Mouse (Mus musculus) liver, postnatal 0 days (tissue): ENCODE measurements around the gene Rexo1. TPM values are rescaled to one million over a fixed set of nuclear protein-coding genes. Genes with fewer than 3 reads are reported as not detected.

ENCODE experiments used
- ATAC-seq: fragments of 200-750 bp; cut with Nextera tagmentation; 2 replicates; pipeline ENCODE4 v1.8.0; 2017; ENCODE audit warnings: mild to moderate bottlenecking, moderate library complexity
- DNase-seq: peaks from one replicate; pipeline ENCODE4 v3.0.0-alpha.2; 2016
- H3K27ac ChIP-seq: fragments of 300-500 bp; sonication (generic); 2 replicates; pipeline ENCODE4 v1.5.1; 2014; ENCODE audit warnings: antibody characterized with exemption, moderate library complexity, mild to moderate bottlenecking, low read depth
- H3K27me3 ChIP-seq: fragments of 300-500 bp; sonication (generic); 2 replicates; pipeline ENCODE4 v1.6.1; 2014; ENCODE audit warnings: low read length, control low read depth, mixed read lengths; ENCODE audit not compliant: insufficient read depth
- H3K36me3 ChIP-seq: fragments of 300-500 bp; sonication (generic); replicated peaks from 2 replicates; pipeline ENCODE4 v1.6.1; 2014; ENCODE audit warnings: mild to moderate bottlenecking, control low read depth, low read length, moderate library complexity, mixed read lengths; ENCODE audit not compliant: insufficient read depth
- H3K4me1 ChIP-seq: fragments of 300-500 bp; sonication (generic); 2 replicates; pipeline ENCODE4 v1.6.1; 2014; ENCODE audit warnings: antibody characterized with exemption, mild to moderate bottlenecking, control low read depth; ENCODE audit not compliant: insufficient read depth
- H3K4me2 ChIP-seq: fragments of 300-500 bp; sonication (generic); 2 replicates; pipeline ENCODE4 v1.6.1; 2014; ENCODE audit warnings: low read depth, mild to moderate bottlenecking, low read length, moderate library complexity, mixed read lengths
- H3K4me3 ChIP-seq: fragments of 300-500 bp; sonication (generic); 2 replicates; pipeline ENCODE4 v1.5.1; 2014; ENCODE audit warnings: low read depth, low read length
- H3K9ac ChIP-seq: fragments of 300-500 bp; sonication (generic); replicated peaks from 2 replicates; pipeline ENCODE4 v1.6.1; 2014; ENCODE audit warnings: mild to moderate bottlenecking, moderate library complexity
- H3K9me3 ChIP-seq: fragments of 300-500 bp; sonication (generic); 2 replicates; pipeline ENCODE4 v1.6.1; 2016; ENCODE audit warnings: mild to moderate bottlenecking, control low read depth, low read length, mixed read lengths
- CTCF ChIP-seq: sonication (generic); IDR thresholded peaks from 2 replicates; pipeline ENCODE4 v1.5.1; 2016; ENCODE audit warnings: antibody characterized with exemption, low read depth
- EP300 ChIP-seq: IDR thresholded peaks from 2 replicates; pipeline ENCODE4 v1.6.1; 2016; ENCODE audit warnings: antibody characterized with exemption, low read depth, mild to moderate bottlenecking
- WGBS: fragments of 180-500 bp; shearing (Covaris S2); extraction: QIAGEN DNeasy Blood & Tissue Kit; methylation state at CpG from one replicate; pipeline ENCODE4 v1.1.7; 2014; ENCODE audit not compliant: insufficient replicate concordance; 5-methylcytosine and 5-hydroxymethylcytosine counted together
- polyA plus RNA-seq: library from polyadenylated mRNA; unstranded; fragments of >200 nt; fragmentation: Nextera tagmentation; extraction: Ambion mirVana; gene quantifications from 2 replicates; pipeline ENCODE4 v1.2.1, GENCODE M21; 2015

The Rexo1 gene
- polyA plus RNA-seq, 1 experiment from 2014 or later, result 8.1 TPM

DNA sequence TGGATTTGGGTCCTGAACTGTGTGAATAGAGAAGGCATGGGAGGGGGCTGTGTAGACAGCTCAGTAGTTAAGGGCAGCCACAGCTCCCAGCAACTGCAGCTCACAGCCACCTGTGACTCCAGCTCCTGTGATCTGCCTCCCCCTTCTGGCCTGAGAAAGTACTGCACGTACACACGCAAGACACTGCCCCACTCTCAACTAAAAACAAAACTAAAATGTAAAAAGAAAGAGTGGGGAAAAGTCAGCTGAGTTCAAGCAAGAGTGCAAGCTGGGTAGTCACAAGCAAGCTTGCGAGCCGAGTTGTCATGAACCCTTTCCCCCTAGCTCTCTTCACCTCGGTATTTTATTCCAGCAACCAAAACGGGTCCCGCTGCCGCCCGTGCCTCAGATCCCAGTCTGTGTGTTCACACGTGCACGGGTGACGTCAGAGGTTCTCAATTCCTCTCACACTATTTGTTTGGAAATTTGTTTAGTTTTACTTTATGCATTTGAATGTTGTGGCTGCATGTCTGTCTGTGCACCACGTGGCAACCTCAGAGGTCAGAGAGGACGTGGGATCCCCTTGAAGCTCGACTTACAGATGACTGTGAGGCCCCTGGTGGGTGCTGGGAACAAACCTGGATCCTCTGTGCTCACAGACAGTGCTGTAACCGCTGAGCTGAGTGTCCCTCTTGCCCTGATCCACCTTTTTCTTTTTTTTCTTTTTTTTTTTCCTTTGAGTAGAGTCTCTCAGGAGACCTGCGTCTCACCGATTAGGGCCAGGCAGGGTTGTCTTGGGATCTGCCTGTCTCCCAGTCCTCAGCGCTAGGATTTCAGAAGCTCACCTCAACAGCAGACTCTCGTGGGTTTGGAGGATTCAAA lies 51.7 kb downstream of the Rexo1 start:
- H3K36me3 ChIP-seq, result no peaks in the 10 kb centered on the region
- ATAC-seq, result peak; percentile 74
- peak overlapping the region; percentile 45 for H3K4me3 ChIP-seq
- peak overlapping the region; percentile 84 for H3K4me2 ChIP-seq
- H3K4me1 ChIP-seq, result peaks cover 5% of the 10 kb centered on the region; the same call in 1 of the 2 replicates
- H3K27me3 ChIP-seq, result peaks cover 66% of the 10 kb centered on the region
- no peak overlapping the region for H3K27ac ChIP-seq
- no peaks in the 10 kb centered on the region for H3K9me3 ChIP-seq
- peak; percentile 89 for DNase-seq
- H3K9ac ChIP-seq, result peak overlapping the region; percentile 50
- TF ChIP-seq EP300 (no peak), CTCF (peak; percentile 96)
- WGBS, result 10% methylated on average over 20 of the region's 20 CpGs

DNA sequence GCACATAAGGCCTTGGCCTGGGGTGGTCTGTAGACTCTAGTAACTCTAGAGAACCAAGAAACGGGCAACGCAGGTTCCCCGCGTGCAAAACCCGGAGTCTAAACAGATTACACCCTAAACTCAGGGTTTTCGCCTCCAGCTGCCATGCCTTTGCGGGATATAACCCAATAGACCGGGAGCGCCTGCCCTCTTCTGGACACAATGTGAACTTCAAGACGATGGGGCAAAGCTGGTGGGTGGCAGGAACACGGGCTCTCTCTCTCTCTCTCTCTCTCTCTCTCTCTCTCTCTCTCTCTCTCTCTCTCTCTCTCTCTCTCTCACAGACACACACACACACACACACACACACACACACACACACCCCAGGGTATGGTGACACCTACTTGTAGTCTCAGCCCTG lies 55.1 kb downstream of the Rexo1 start:
- Histone ChIP-seq H3K36me3 (no peaks in the 10 kb centered on the region), H3K4me3 (no peak overlapping the region), H3K9ac (no peak overlapping the region), H3K4me1 (peaks cover 5% of the 10 kb centered on the region; the same call in 1 of the 2 replicates), H3K9me3 (no peaks in the 10 kb centered on the region), H3K4me2 (no peak overlapping the region), H3K27ac (no peak overlapping the region), H3K27me3 (peaks cover 71% of the 10 kb centered on the region)
- DNase-seq, result peak; percentile 85
- 2% methylated on average over 11 of the region's 11 CpGs for WGBS
- TF ChIP-seq CTCF (peak; percentile 86), EP300 (no peak)
- peak; percentile 43; the same call in 1 of the 2 replicates for ATAC-seq

GRCm38 (mm10) chr10:80504724-80505123 lies 56.6 kb downstream of the Rexo1 start:
- peaks cover 2% of the 10 kb centered on the region; the same call in 1 of the 2 replicates for H3K4me1 ChIP-seq
- H3K27me3 ChIP-seq, result peaks cover 76% of the 10 kb centered on the region
- ATAC-seq (no peak), DNase-seq (no peak)
- H3K4me2 ChIP-seq, result no peak overlapping the region
- no peak overlapping the region for H3K9ac ChIP-seq
- TF ChIP-seq CTCF, result no peak
- no peak for TF ChIP-seq EP300
- no peak overlapping the region for H3K27ac ChIP-seq
- H3K9me3 ChIP-seq, result no peaks in the 10 kb centered on the region
- WGBS, result 15% methylated on average over 9 of the region's 9 CpGs
- H3K36me3 ChIP-seq, result no peaks in the 10 kb centered on the region
- H3K4me3 ChIP-seq, result no peak overlapping the region

DNA sequence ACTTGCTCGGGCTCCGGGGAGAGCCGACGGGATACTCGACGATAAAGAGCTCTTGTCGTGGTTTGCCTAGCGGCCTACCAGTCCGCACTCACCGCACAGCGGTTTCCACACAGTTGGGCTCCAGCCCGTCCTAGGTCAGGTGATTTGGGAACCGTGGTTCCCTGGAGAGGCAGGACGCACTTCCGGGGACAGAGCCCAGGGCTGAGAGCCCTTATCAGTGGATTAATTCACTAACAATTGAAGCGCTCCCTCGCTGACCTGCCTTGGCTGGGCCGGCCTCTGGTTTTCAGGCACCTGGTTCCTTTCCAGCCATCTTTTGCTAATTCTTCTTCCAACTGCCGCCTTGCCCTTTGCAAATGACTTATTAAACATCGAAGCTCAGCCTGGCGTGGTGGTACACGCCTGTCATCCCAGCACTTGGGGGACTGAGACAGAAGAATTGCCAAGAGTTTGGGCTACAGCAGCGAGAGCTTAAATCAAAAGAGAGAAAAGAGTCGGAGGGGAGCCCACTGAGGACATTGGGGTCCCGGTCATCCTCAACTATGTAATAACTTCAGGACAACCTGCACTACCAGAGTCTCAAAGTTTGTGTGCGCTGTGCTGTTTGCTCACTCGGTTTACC lies 57.6 kb downstream of the Rexo1 start:
- H3K4me1 ChIP-seq, result no peaks in the 10 kb centered on the region
- H3K27ac ChIP-seq, result no peak overlapping the region
- no peak overlapping the region for H3K9ac ChIP-seq
- H3K4me3 ChIP-seq, result peak overlapping the region; percentile 3; the same call in 1 of the 2 replicates
- DNase-seq (peak; percentile 32), ATAC-seq (peak; percentile 67)
- no peak for TF ChIP-seq CTCF
- no peak for TF ChIP-seq EP300
- no peaks in the 10 kb centered on the region for H3K9me3 ChIP-seq
- no peaks in the 10 kb centered on the region for H3K36me3 ChIP-seq
- 4% methylated on average over 27 of the region's 27 CpGs for WGBS
- peaks cover 83% of the 10 kb centered on the region for H3K27me3 ChIP-seq
- no peak overlapping the region for H3K4me2 ChIP-seq

DNA sequence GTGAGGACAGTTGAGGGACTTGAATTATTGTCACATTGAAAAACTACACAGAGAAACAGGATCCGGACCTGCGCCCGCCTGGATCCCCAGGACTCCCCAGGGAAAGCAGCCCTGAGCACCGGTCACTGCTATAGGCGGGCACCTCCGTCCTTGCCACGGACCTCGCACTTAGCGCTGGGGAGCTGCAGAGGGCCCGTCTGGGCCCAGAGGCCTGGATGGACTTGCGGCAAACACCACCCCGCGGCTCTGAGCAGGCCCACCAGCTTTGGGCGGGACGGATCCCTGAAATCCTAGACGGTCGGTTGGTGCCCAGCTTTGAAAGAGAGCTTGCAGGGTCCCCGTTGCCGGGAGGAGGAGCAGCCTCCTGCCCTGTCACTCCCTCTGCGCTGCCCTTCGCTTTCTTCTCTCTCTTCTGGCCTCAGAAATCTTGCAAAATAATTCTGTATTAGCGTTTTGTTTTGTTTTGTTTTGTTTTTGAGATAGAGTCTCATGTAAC lies 58.5 kb downstream of the Rexo1 start:
- 11% methylated on average over 22 of the region's 22 CpGs for WGBS
- TF ChIP-seq CTCF (no peak), EP300 (no peak)
- DNase-seq (no peak), ATAC-seq (no peak)
- Histone ChIP-seq H3K9me3 (no peaks in the 10 kb centered on the region), H3K27me3 (peaks cover 86% of the 10 kb centered on the region), H3K4me2 (no peak overlapping the region), H3K27ac (no peak overlapping the region), H3K4me1 (no peaks in the 10 kb centered on the region), H3K4me3 (no peak overlapping the region), H3K36me3 (no peaks in the 10 kb centered on the region), H3K9ac (no peak overlapping the region)

GRCm38 (mm10) chr10:80502291-80502690 lies 59.1 kb downstream of the Rexo1 start:
- Histone ChIP-seq H3K4me2 (no peak overlapping the region), H3K4me1 (no peaks in the 10 kb centered on the region), H3K9me3 (no peaks in the 10 kb centered on the region), H3K4me3 (no peak overlapping the region), H3K27me3 (peaks cover 86% of the 10 kb centered on the region), H3K27ac (no peak overlapping the region), H3K9ac (no peak overlapping the region), H3K36me3 (no peaks in the 10 kb centered on the region)
- WGBS, result 10% methylated on average over 7 of the region's 7 CpGs
- no peak for TF ChIP-seq EP300
- TF ChIP-seq CTCF, result no peak
- DNase-seq, result no peak
- ATAC-seq, result no peak
